Mouse (Mus musculus) embryonic fibroblast, embryonic 13.5 days (primary cell): ENCODE data around the gene Elfn1. TPM values are rescaled to one million over a fixed set of nuclear protein-coding genes. Genes with fewer than 3 reads are reported as not detected.

Experiments used
- H3K27ac ChIP-seq: 2 replicates; pipeline ENCODE4 v1.5.1; 2012; ENCODE audit warnings: low read length, control low read depth, inconsistent platforms; ENCODE audit not compliant: insufficient read depth
- H3K4me1 ChIP-seq: 2 replicates; pipeline ENCODE4 v1.6.1; 2011; ENCODE audit warnings: low read length; ENCODE audit not compliant: control insufficient read depth, insufficient read depth
- H3K4me3 ChIP-seq: 2 replicates; pipeline ENCODE4 v1.5.1; 2011; ENCODE audit warnings: mild to moderate bottlenecking, control low read depth, low read length; ENCODE audit not compliant: insufficient read depth
- CTCF ChIP-seq: IDR thresholded peaks from 2 replicates; pipeline ENCODE4 v1.5.1; 2011; ENCODE audit warnings: mild to moderate bottlenecking, control low read depth, low read length, moderate library complexity, borderline replicate concordance; ENCODE audit not compliant: insufficient read depth
- POLR2A ChIP-seq: IDR thresholded peaks from 2 replicates; pipeline ENCODE4 v1.6.1; 2011; ENCODE audit warnings: low read depth, mild to moderate bottlenecking, control low read depth, low read length, moderate library complexity
- polyA plus RNA-seq: library from polyadenylated mRNA; stranded (reverse); fragments of >200 nt; gene quantifications from 2 replicates; pipeline ENCODE4 v1.2.4, GENCODE M21; 2011; ENCODE audit warnings: low read depth; ENCODE audit not compliant: missing spikeins, insufficient read length

Gene Elfn1
- 2.1 and 2.7 TPM in 2 replicates for polyA plus RNA-seq

GRCm38 (mm10) chr5:139907714-139908242 is at the start of gene Elfn1:
Gene Elfn1 (plus strand): TSS chr5:139907943.
- H3K4me3 ChIP-seq, result peak within 1 kb of the TSS; percentile 68
- no peak within 1 kb of the TSS for H3K27ac ChIP-seq
- peaks cover 6% of the 10 kb centered on the region; the same call in 1 of the 2 replicates for H3K4me1 ChIP-seq
- TF ChIP-seq POLR2A, result no peak
- TF ChIP-seq CTCF, result no peak

- Histone ChIP-seq H3K27ac (no peak overlapping the region), H3K4me3 (no peak overlapping the region), H3K4me1 (no peaks in the 10 kb centered on the region)
- no peak for TF ChIP-seq CTCF
- TF ChIP-seq POLR2A, result no peak
Observed at GRCm38 (mm10) chr5:139860328-139861104, 47.2 kb upstream of the Elfn1 start.

- TF ChIP-seq POLR2A (no peak), CTCF (no peak)
Observed at GRCm38 (mm10) chr5:139862759-139863158, 45.0 kb upstream of the Elfn1 start.

GRCm38 (mm10) chr5:139870886-139871285 is 36.9 kb upstream of the Elfn1 start:
- no peaks in the 10 kb centered on the region for H3K4me1 ChIP-seq
- TF ChIP-seq POLR2A, result no peak
- no peak for TF ChIP-seq CTCF
- H3K27ac ChIP-seq, result no peak overlapping the region
- H3K4me3 ChIP-seq, result no peak overlapping the region

More at GRCm38 (mm10) chr5:139862759-139863158, 45.0 kb upstream of the Elfn1 start:
- no peaks in the 10 kb centered on the region for H3K4me1 ChIP-seq
- H3K27ac ChIP-seq, result no peak overlapping the region
- H3K4me3 ChIP-seq, result no peak overlapping the region

- no peak overlapping the region for H3K27ac ChIP-seq
- H3K4me1 ChIP-seq, result no peaks in the 10 kb centered on the region
- no peak overlapping the region for H3K4me3 ChIP-seq
- TF ChIP-seq CTCF (no peak), POLR2A (no peak)
Observed at GRCm38 (mm10) chr5:139871526-139871925, 36.2 kb upstream of the Elfn1 start.

- Histone ChIP-seq H3K4me3 (no peak overlapping the region), H3K4me1 (no peaks in the 10 kb centered on the region), H3K27ac (no peak overlapping the region)
- no peak for TF ChIP-seq POLR2A
- TF ChIP-seq CTCF, result no peak
Observed at GRCm38 (mm10) chr5:139877563-139877962, 30.2 kb upstream of the Elfn1 start.

- no peak overlapping the region for H3K4me3 ChIP-seq
- H3K4me1 ChIP-seq, result no peaks in the 10 kb centered on the region
- H3K27ac ChIP-seq, result no peak overlapping the region
- no peak for TF ChIP-seq POLR2A
- TF ChIP-seq CTCF, result no peak
Observed at GRCm38 (mm10) chr5:139879694-139880093, 28.0 kb upstream of the Elfn1 start.

- Histone ChIP-seq H3K4me3 (no peak overlapping the region), H3K27ac (no peak overlapping the region), H3K4me1 (no peaks in the 10 kb centered on the region)
- no peak for TF ChIP-seq CTCF
- no peak for TF ChIP-seq POLR2A
Observed at GRCm38 (mm10) chr5:139881161-139881560, 26.6 kb upstream of the Elfn1 start.

GRCm38 (mm10) chr5:139888624-139889023 is 19.1 kb upstream of the Elfn1 start:
- no peak overlapping the region for H3K4me3 ChIP-seq
- no peaks in the 10 kb centered on the region for H3K4me1 ChIP-seq
- H3K27ac ChIP-seq, result no peak overlapping the region
- TF ChIP-seq CTCF, result no peak
- no peak for TF ChIP-seq POLR2A

GRCm38 (mm10) chr5:139889370-139889769 is 18.4 kb upstream of the Elfn1 start:
- no peak overlapping the region for H3K4me3 ChIP-seq
- TF ChIP-seq POLR2A, result no peak
- TF ChIP-seq CTCF, result no peak

More at GRCm38 (mm10) chr5:139889370-139889769, 18.4 kb upstream of the Elfn1 start:
- no peak overlapping the region for H3K27ac ChIP-seq
- H3K4me1 ChIP-seq, result no peaks in the 10 kb centered on the region
